Mouse (Mus musculus) limb, embryonic 14.5 days (tissue): Measurements from ENCODE around the gene Mtfp1. TPM values are rescaled to one million over a fixed set of nuclear protein-coding genes. Genes with fewer than 3 reads are reported as not detected.

Source experiments
- ATAC-seq: fragments of 200-750 bp; cut with Nextera tagmentation; 2 replicates; pipeline ENCODE4 v1.8.0; 2017; ENCODE audit warnings: low read depth, moderate number of reproducible peaks, moderate TSS enrichment; ENCODE audit not compliant: low FRiP score
- DNase-seq: peaks from one replicate; pipeline ENCODE4 v3.0.0-alpha.2; 2015; ENCODE audit warnings: low spot score
- H3K27ac ChIP-seq: fragments of 300-500 bp; sonication (generic); replicated peaks from 2 replicates; pipeline ENCODE4 v1.5.1; 2014; ENCODE audit warnings: low read depth, mild to moderate bottlenecking, low read length, moderate library complexity, mixed read lengths
- H3K27me3 ChIP-seq: fragments of 300-500 bp; sonication (generic); 2 replicates; pipeline ENCODE4 v1.6.1; 2014; ENCODE audit warnings: low read length, mixed read lengths; ENCODE audit not compliant: control insufficient read depth, insufficient read depth
- H3K36me3 ChIP-seq: fragments of 300-500 bp; sonication (generic); 2 replicates; pipeline ENCODE4 v1.6.1; 2014; ENCODE audit warnings: mild to moderate bottlenecking, low read length, moderate library complexity, mixed read lengths; ENCODE audit not compliant: control insufficient read depth, insufficient read depth
- H3K4me1 ChIP-seq: fragments of 300-500 bp; sonication (generic); 2 replicates; pipeline ENCODE4 v1.6.1; 2014; ENCODE audit warnings: antibody characterized with exemption, low read length, mixed read lengths; ENCODE audit not compliant: control insufficient read depth, insufficient read depth
- H3K4me2 ChIP-seq: fragments of 300-500 bp; sonication (generic); replicated peaks from 2 replicates; pipeline ENCODE4 v1.6.1; 2014; ENCODE audit warnings: low read depth, mild to moderate bottlenecking, low read length, moderate library complexity; ENCODE audit not compliant: severe bottlenecking
- H3K4me3 ChIP-seq: fragments of 300-500 bp; sonication (generic); replicated peaks from 2 replicates; pipeline ENCODE4 v1.5.1; 2014; ENCODE audit warnings: low read length
- H3K9ac ChIP-seq: fragments of 300-500 bp; sonication (generic); 2 replicates; pipeline ENCODE4 v1.6.1; 2014; ENCODE audit warnings: mild to moderate bottlenecking, low read depth, low read length, moderate library complexity; ENCODE audit not compliant: severe bottlenecking
- H3K9me3 ChIP-seq: fragments of 300-500 bp; sonication (generic); 2 replicates; pipeline ENCODE4 v1.6.1; 2016; ENCODE audit warnings: low read length; ENCODE audit not compliant: control insufficient read depth
- POLR2A ChIP-seq: fragments of 200-500 bp; IDR thresholded peaks from 2 replicates; pipeline ENCODE4 v1.8.0; 2012; ENCODE audit warnings: inconsistent platforms, mild to moderate bottlenecking, moderate library complexity, borderline replicate concordance; ENCODE audit not compliant: insufficient read depth, insufficient read length; ENCODE audit errors: extremely low read depth
- WGBS: fragments of 180-500 bp; shearing (Covaris S2); extraction: QIAGEN DNeasy Blood & Tissue Kit; methylation state at CpG from one replicate; pipeline ENCODE4 v1.1.7; 2014; 5-methylcytosine and 5-hydroxymethylcytosine counted together
- polyA plus RNA-seq, 2 experiments: library from polyadenylated mRNA; depleted of rRNA in 1 of 2; stranded (reverse) in 1 of 2; unstranded in 1 of 2; fragments of >200 nt; fragmentation: Nextera tagmentation in 1 of 2; extraction: Ambion mirVana in 1 of 2; gene quantifications; 2 replicates each; pipeline versions ENCODE4 v1.2.1 to v1.2.3; 2012 to 2014

Gene Mtfp1
- 4.7 and 5.9 TPM in 2 replicates for polyA plus RNA-seq (2012; rRNA removed)
- polyA plus RNA-seq (2014; fragmentation: Nextera tagmentation; extraction: Ambion mirVana): 5.3 and 5.9 TPM in 2 replicates

GRCm38 (mm10) chr11:4095171-4096053 is at the start of gene Mtfp1:
Mtfp1 (minus strand) TSS chr11:4095445.
- H3K4me2 ChIP-seq: peak within 1 kb of the TSS; percentile 69
- H3K36me3 ChIP-seq: no peaks in the 10 kb centered on the region
- H3K27me3 ChIP-seq: no peaks in the 10 kb centered on the region
- 6% methylated on average over 31 of the region's 34 CpGs for WGBS
- ATAC-seq (no peak), DNase-seq (peak; percentile 31)
- H3K4me1 ChIP-seq: peaks cover 16% of the 10 kb centered on the region
- no peak for TF ChIP-seq POLR2A
- H3K9me3 ChIP-seq: no peaks in the 10 kb centered on the region
- peak within 1 kb of the TSS; percentile 80 for H3K27ac ChIP-seq
- H3K4me3 ChIP-seq: peak within 1 kb of the TSS; percentile 53
- peak within 1 kb of the TSS; percentile 63 for H3K9ac ChIP-seq

- Histone ChIP-seq H3K9ac (no peak overlapping the region), H3K4me2 (no peak overlapping the region), H3K9me3 (no peaks in the 10 kb centered on the region), H3K36me3 (peaks cover 70% of the 10 kb centered on the region), H3K4me1 (no peaks in the 10 kb centered on the region), H3K27ac (no peak overlapping the region), H3K27me3 (no peaks in the 10 kb centered on the region), H3K4me3 (no peak overlapping the region)
- no peak for TF ChIP-seq POLR2A
- no peak for DNase-seq
- no peak for ATAC-seq
- WGBS: 84% methylated on average over 21 of the region's 21 CpGs
Observed at GRCm38 (mm10) chr11:4143281-4144062, 48.2 kb upstream of the Mtfp1 start.

- TF ChIP-seq POLR2A: no peak
- H3K9me3 ChIP-seq: no peaks in the 10 kb centered on the region
- no peak overlapping the region for H3K9ac ChIP-seq
- H3K4me3 ChIP-seq: no peak overlapping the region
- H3K4me2 ChIP-seq: no peak overlapping the region
- DNase-seq: no peak
- H3K27ac ChIP-seq: no peak overlapping the region
- H3K27me3 ChIP-seq: no peaks in the 10 kb centered on the region
- H3K4me1 ChIP-seq: no peaks in the 10 kb centered on the region
- H3K36me3 ChIP-seq: peaks cover 80% of the 10 kb centered on the region
- 85% methylated on average over 4 of the region's 4 CpGs for WGBS
- no peak for ATAC-seq
Observed at GRCm38 (mm10) chr11:4142352-4142751, 47.1 kb upstream of the Mtfp1 start.

- no peak overlapping the region for H3K9ac ChIP-seq
- H3K9me3 ChIP-seq: no peaks in the 10 kb centered on the region
- no peak for ATAC-seq
- H3K4me1 ChIP-seq: peaks cover under 1% of the 10 kb centered on the region; the same call in 1 of the 2 replicates
- no peak overlapping the region for H3K27ac ChIP-seq
- H3K27me3 ChIP-seq: no peaks in the 10 kb centered on the region
- no peak for DNase-seq
- no peak for TF ChIP-seq POLR2A
- no peak overlapping the region for H3K4me3 ChIP-seq
- peaks cover 87% of the 10 kb centered on the region for H3K36me3 ChIP-seq
- no peak overlapping the region for H3K4me2 ChIP-seq
Observed at GRCm38 (mm10) chr11:4141505-4141904, 46.3 kb upstream of the Mtfp1 start.

- no peak overlapping the region for H3K4me2 ChIP-seq
- H3K4me1 ChIP-seq: peaks cover 10% of the 10 kb centered on the region
- H3K36me3 ChIP-seq: peaks cover 73% of the 10 kb centered on the region
- no peaks in the 10 kb centered on the region for H3K27me3 ChIP-seq
- no peak overlapping the region for H3K4me3 ChIP-seq
- TF ChIP-seq POLR2A: no peak
- ATAC-seq (no peak), DNase-seq (no peak)
- H3K27ac ChIP-seq: no peak overlapping the region
- 62% methylated on average over 2 of the region's 2 CpGs for WGBS
- H3K9me3 ChIP-seq: no peaks in the 10 kb centered on the region
- no peak overlapping the region for H3K9ac ChIP-seq
Observed at GRCm38 (mm10) chr11:4138964-4139363, 43.7 kb upstream of the Mtfp1 start.
